Mouse (Mus musculus) erythroid progenitor cell, adult 5-6 weeks (primary cell): Measurements from ENCODE around the gene 4930544G11Rik. TPM values are rescaled to one million over a fixed set of nuclear protein-coding genes. Genes with fewer than 3 reads are reported as not detected.

Experiments
- ATAC-seq: replicated peaks from 2 replicates; pipeline ENCODE4 v1.8.0; 2016; ENCODE audit warnings: moderate number of reproducible peaks, mild to moderate bottlenecking, moderate TSS enrichment, inconsistent platforms; ENCODE audit not compliant: poor library complexity, low FRiP score, severe bottlenecking
- total RNA-seq, 2 experiments: library from RNA; stranded (forward) in 1 of 2; stranded (reverse) in 1 of 2; fragments of 150-400 nt in 1 of 2; fragments of 186-747, 209-891 nt in 1 of 2; gene quantifications; 2 replicates each; pipeline versions ENCODE4 v1.2.3 to v1.2.4; 2015 to 2017; ENCODE audit warnings: low replicate concordance in 2 of 2

Gene 4930544G11Rik
- total RNA-seq (2015; ENCODE audit: low replicate concordance) (not detected in 2 replicates), total RNA-seq (2017; ENCODE audit: low replicate concordance) (not detected in 2 replicates)

- ATAC-seq, result no peak
These were observed at the start of gene 4930544G11Rik for GRCm38 (mm10) chr6:65952309-65952708. Gene 4930544G11Rik, plus strand, starts transcription at chr6:65952609.

DNA sequence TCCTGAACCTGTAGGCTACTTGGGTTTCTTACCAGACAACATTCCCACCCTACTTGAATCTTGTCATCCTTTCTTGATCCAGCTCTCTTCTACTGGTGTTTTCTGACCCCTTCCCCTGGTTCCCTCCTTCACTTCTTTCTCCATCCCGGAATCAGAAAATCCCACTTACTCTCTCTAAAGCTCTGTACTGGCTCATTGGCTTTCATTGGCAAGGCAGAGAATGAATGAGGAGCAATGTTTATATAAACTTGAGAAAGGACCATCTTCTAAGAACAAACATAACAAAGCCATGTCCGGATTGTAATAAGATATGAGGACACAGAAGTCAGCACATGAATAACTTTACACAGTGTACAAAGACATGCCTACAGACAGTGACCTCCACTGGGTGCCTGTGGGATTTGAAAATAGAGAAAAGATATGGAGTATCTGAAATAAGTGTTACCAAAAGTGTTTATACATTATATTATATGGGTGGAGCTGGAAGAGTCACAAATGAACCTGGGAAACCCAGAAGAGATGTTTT, 45.7 kb upstream of the 4930544G11Rik start:
- ATAC-seq, result no peak

- no peak for ATAC-seq
These were observed 37.0 kb upstream of the 4930544G11Rik start for GRCm38 (mm10) chr6:65915421-65915820.

DNA sequence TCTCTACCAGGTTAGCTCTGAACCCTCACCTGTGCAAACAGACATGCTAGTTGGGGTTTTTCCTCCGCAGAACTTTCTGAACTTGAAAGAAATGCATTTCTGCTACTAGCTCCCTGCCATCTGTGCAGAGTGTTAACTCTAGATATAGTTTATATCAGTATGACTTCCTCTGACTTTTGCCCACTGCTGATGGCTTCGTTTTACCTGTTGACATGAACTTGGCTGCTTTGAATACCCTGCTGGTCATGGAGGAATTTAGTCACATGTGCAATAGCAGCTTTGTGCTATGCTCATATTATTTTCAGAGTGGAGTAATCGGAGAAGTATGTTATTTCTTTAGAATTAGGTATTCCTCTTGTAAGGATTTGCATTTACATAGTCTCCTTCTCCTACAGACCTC, 30.7 kb upstream of the 4930544G11Rik start:
- ATAC-seq, result no peak

- no peak for ATAC-seq
These were observed 28.8 kb upstream of the 4930544G11Rik start for GRCm38 (mm10) chr6:65923501-65924084.

- no peak for ATAC-seq
These were observed 26.6 kb upstream of the 4930544G11Rik start for GRCm38 (mm10) chr6:65925737-65926333.

DNA sequence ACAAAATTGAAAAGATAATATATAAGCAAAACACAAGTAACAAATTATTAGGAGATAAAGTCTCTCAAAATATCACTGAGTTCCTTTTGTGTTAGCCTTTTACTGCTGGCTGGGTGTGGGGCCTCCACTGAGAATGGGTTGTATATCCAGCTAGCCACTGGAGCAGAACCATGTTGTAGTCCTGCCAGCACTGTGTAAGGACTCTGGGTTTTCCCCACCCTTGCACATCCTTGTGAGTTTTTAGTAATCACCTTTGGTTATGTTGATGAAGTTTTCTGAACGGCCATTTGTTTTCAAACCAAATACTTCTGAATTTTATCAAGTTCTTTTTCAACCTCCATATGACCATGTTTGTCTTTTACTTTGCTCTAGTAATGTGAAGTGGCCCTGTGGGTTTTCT, 21.9 kb upstream of the 4930544G11Rik start:
- ATAC-seq, result no peak

DNA sequence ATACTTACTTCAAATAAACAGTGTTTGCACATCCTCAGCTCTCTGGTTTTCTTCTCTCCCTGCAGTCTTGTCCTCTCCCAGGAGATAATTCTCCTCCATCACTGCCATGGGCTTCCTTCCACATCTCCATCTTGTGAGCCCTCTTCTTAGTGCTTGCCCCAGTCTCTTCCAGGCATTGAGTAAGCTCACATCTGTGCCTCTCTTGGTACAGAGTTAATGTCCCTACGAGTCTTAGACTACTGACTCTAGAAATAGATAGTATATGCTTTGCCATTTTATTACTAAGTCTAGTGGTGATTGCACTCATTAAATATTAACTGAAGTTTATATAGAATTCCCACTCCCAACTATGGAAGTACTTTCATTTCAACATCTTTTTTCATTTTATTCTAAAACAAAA, 19.6 kb upstream of the 4930544G11Rik start:
- ATAC-seq, result no peak

- ATAC-seq, result no peak
These were observed 19.2 kb upstream of the 4930544G11Rik start for GRCm38 (mm10) chr6:65933177-65933576.

- no peak for ATAC-seq
These were observed 16.7 kb upstream of the 4930544G11Rik start for GRCm38 (mm10) chr6:65935566-65936281.

- no peak for ATAC-seq
These were observed 1.9 kb upstream of the 4930544G11Rik start for GRCm38 (mm10) chr6:65950492-65950891.

GRCm38 (mm10) chr6:65969386-65970111, 17.1 kb downstream of the 4930544G11Rik start:
- ATAC-seq, result no peak

DNA sequence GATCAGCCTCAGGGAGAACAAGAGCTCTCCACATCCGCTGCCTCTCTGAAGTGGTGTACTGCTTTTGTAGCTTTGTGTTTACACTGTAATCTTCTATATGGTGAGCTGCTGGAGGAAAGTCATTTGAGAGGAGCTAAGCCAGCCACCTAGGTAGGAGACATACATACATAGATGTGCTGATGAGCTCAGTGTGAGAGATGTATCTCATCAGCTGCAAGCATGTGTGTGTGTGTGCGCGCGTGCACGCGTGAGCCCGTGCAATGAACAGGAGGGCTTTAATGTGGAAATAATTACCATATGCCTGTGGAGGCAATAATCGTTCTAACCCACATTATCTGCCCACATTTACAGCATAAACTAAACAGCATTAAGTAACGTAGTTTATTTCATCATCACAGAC, 18.0 kb downstream of the 4930544G11Rik start:
- ATAC-seq, result no peak

GRCm38 (mm10) chr6:65992081-65992480, 39.7 kb downstream of the 4930544G11Rik start:
- no peak for ATAC-seq

DNA sequence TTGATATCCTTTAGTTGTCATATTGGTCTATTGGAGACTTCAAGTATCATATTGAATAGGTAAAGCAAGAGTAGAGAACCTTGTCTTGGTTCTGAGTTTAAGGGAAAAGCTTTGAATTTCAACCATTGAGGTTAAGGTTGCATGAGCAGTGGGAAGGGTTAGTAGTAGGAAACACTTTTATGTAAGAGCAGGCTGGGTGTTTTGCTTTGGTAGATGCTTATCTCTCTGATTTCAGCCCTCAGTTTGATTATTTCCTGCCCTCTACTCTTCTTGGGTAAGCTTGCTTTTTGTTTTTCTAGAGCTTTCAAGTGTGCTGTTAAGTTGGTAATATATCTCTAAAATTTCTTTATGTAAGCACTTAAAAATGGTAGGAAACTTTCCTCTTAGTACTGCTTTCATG, 45.9 kb downstream of the 4930544G11Rik start:
- ATAC-seq, result no peak

Other genes with a start within 250 kb of the 4930544G11Rik start
- 1.4 TPM in 1 of 2 replicates, not detected in the other for gene Prdm5, start 173.6 kb upstream of the 4930544G11Rik start, total RNA-seq (2015; ENCODE audit: low replicate concordance)
- gene Prdm5, start 173.6 kb upstream of the 4930544G11Rik start, total RNA-seq (2017; ENCODE audit: low replicate concordance), result not detected in 2 replicates